Mouse (Mus musculus) adrenal gland (tissue): Measurements from ENCODE around the gene 6030408B16Rik.

ENCODE experiments used
- intact Hi-C: fragments of 180-260 bp; cut with DNase I; formaldehyde crosslinking; loops from one replicate; pipeline ENCODE4 v1.15.1; 2025
- long read RNA-seq, 2 experiments: library from polyadenylated mRNA; unstranded; transcript quantifications; one replicate each; pipeline ENCODE4 v2.0.0; 2020; ENCODE audit warnings: borderline replicate concordance in 1 of 2; ENCODE audit not compliant: insufficient replicate concordance in 1 of 2

The 6030408B16Rik gene
- long read RNA-seq, experiment 1: 0 reads
- long read RNA-seq, experiment 2, partial matches to known transcripts: 0 of 4 reads
- long read RNA-seq, experiment 2, other reads (novel, unspliced or antisense): 1 of 4 reads

- intact Hi-C loops: no loop called here
Observed at GRCm38 (mm10) chr15:101293025-101293621, at the start of gene 6030408B16Rik. TSS of gene 6030408B16Rik (plus strand) at chr15:101293212.

- intact Hi-C loops: no loop called here
Observed at GRCm38 (mm10) chr15:101244012-101244411, 49.0 kb upstream of the 6030408B16Rik start.

GRCm38 (mm10) chr15:101246231-101247154 lies 46.5 kb upstream of the 6030408B16Rik start:
- intact Hi-C loops: no loop called here

DNA sequence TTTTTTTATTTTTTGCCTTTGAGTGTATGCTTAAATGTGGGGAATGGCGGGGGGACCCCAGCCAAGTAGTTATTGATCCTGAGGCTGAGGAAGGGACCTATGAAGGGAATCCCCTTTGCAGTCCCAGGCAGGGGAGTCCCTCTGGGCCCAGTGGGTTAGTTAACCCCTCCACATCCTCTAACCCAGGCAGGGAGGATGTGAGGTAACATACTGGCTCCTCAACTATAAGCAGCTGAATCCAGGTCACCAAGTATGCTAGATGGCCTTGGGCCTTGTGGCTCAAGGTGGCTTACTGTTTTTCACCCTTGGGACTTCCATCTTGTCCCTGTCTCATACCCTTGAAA lies 45.9 kb upstream of the 6030408B16Rik start:
- intact Hi-C loops: no loop called here

DNA sequence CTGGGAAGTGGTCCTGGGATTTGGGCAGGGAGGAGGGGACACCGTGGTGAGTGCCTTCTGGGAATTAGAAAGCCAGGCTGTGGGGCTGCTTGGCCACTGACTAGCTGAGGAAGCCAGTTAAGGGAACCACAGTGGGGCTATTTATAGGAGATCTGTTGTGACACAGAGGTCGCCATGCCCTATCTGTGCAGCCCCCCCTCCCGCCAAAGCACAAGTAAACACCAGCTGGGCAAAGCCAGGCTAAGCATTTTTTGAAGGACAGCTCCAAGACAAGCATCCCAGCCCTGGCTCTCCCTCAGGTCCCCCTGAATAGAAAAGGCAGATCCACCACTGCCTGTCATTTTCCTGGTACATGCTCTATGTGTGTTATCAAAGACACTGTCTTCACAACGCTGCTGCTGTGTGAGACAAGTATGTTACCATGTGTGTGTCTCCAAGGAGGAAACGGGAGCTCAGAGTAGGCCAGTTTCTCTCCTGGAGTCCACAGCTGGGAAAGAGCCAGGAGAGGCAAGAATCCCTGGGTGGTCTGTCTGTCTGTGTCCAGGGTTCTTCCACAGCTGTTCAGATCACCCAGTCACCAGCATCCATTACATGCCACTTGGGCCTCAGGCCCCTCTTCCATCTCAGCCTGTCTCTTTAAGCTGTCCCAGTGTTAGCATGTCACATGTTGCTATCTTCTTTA lies 44.8 kb upstream of the 6030408B16Rik start:
- intact Hi-C loops: no loop called here

DNA sequence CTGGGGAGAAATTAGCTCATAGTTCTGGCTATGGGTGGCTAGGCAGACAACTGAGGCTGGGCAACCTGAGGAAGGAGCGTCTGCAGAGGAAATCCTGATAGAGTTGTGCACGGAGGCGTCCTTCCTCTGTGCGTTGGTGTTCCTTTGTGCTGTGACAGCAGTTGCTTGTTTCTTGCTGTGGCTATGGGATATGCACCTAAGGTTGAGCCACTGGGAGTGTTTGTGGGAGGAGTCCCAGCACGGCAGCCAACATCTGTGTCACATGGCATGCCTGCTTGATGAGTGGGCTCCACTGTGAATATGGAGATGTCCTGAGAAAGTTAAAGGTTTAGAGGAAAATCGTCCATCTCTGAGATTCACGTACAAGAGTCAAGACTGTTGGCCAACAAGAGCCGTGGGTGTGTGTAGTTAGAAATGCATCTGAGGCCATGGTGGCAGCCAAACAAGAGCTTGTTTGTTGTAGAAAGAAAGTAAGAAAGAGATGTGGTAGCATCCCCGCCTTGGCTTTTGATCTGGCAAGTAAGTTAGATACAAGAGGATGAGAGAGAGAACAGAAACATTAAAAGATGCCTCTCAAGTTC lies 42.7 kb upstream of the 6030408B16Rik start:
- intact Hi-C loops: no loop called here

- intact Hi-C loops: no loop called here
Observed at GRCm38 (mm10) chr15:101251930-101252329, 41.1 kb upstream of the 6030408B16Rik start.

DNA sequence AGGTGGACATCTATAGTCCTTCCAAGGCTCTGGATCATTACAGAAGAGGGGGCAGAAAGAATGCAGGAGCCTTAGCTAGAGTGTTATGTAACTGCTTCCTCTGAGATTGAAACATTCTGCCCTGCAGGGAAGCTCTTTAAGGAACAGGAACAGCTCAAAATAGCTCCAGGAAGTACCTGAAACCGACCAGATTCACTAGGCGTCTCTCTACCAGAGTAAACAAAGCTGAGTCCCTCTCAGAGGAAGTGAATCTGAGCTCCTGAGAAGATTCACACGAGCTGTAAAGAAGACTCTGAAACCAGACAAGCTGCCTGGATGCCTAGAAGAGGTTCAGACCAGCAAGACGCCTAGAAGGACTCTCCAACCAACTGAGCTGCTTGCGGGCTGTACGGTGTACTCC lies 40.4 kb upstream of the 6030408B16Rik start:
- intact Hi-C loops: no loop called here

DNA sequence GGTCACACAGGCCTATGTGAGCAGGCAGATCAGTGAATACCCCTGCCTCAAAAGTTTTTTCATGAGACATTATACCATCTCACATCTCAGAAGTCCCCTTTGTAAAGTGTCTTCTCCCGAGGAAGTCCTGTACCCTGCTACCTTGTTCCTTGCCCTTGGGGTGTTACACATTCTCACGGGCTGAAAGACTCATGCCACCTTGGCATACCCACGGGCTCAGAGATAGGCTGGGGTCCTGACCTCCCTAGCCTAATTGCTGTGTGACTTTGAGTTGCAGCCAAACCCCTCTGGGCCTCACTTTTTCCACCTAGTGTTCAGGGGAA lies 39.5 kb upstream of the 6030408B16Rik start:
- intact Hi-C loops: no loop called here

DNA sequence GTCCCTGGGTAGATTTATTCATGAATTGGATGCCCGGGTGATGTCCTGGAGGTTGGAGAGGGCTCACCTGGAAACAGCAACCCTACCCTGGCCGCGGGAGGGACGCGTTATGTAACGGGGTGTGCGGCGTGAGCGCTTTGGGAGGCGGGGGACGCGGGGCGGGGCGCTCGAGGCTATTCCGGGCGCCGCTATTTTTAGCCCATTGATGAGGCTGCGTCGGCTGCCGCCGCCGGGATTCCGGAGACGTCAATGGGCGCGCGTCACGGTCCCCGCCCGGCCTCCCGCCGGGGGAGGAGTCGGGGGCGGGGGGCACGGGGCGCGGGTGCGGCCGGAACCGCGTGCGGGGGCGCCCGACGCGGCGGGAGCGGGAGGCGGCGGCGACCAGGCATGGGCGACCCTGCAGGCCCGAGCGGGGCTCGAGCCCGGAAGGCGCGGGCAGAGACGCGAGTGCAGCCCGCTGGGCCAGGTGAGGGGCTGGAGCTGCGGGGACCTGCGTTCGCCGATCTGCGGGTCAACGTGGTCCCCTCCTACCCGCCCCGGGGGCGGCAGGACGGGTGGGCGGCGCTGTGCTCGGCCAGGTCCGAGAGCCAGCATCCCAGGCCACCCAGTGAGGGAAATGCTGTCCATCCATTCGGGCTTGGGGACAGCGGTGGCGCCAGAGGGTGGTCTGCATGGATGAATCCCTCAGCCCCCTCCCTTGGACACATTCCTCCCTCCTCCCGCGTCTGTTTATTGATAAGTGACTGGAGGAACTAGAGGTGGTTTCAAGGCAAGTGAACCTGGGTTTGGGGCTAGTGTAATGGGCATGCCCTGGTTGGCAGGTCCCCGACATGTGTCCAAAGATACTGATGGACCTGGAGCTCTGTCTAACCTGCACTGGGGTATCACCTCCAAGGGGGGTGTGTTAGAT lies 38.9 kb upstream of the 6030408B16Rik start, which contains the start of gene Nr4a1:
Gene Nr4a1 (plus strand): TSS at position 384 of the 910 bp plus-strand sequence.
- intact Hi-C loops: no loop called here

- intact Hi-C loops: no loop called here
Observed at GRCm38 (mm10) chr15:101255842-101256462, 37.1 kb upstream of the 6030408B16Rik start.

- intact Hi-C loops: no loop called here
Observed at GRCm38 (mm10) chr15:101256463-101257206, 36.4 kb upstream of the 6030408B16Rik start.

- intact Hi-C loops: no loop called here
Observed at GRCm38 (mm10) chr15:101258420-101258819, 34.6 kb upstream of the 6030408B16Rik start.

DNA sequence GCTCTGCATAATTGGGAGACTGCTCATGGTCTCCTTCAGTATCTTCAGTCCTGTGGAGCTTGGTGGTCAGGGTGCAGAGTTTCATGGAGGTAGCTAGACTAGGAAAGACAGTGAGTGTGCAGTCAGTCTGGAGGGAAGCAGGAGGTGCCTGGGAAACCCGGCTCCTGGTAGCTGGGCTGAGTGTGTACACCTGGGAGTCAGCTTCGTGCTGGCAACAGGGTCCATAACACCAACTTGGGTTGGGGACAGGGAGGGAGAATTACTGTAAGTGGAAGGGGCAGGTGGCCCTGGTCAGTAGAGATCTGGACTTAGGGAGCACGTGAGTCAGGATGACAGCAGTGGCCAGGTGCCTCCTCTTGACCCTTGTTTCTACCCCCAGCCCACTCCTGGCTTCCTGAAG lies 33.1 kb upstream of the 6030408B16Rik start:
- intact Hi-C loops: no loop called here

DNA sequence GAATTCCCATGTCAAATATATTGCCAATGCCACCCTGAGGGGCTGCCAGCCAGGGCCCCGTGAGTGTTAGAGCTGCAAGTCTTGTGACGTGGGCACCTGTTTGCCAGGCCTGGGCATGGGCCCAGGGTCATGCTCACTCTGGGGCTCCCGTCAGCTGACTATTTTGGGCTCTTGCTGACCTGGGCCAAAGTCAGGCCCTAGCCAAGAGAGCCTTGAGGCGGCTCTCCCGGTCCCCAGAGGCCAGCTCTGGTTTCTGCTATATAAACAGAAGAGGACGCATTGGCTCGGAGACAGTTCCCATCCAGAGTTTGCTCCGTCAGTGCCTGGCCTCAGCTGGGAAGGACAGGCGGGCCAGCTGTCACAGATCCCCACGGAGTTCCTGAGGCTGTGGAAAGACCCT lies 32.6 kb upstream of the 6030408B16Rik start:
- intact Hi-C loops: no loop called here

GRCm38 (mm10) chr15:101260874-101261622 lies 32.0 kb upstream of the 6030408B16Rik start:
- intact Hi-C loops: no loop called here

GRCm38 (mm10) chr15:101262502-101262901 lies 30.5 kb upstream of the 6030408B16Rik start:
- intact Hi-C loops: no loop called here

- intact Hi-C loops: no loop called here
Observed at GRCm38 (mm10) chr15:101266132-101266963, 26.7 kb upstream of the 6030408B16Rik start.
